In the genomic region with DNA sequence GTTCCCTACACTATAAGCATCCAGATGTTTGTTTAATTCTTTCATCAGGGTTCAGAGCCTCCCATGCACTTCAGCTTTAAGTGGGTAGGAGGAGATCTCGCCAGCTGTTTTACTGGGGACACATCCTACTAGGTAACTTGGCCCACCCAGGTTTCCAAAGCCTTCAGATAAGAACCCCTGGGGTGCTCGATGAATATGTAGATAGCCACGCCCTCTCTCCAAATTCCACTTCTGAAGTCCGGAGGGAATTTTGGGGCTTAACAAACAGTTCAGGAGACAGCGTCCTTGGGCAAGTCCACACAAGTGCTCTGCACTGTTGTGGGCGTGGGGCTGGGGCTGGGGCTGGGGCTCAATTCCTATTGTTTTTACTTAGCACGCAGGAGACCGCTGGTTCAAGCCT, we compare ENCODE assay signal across 25 mouse cellular contexts. TPM values are rescaled to one million over a fixed set of nuclear protein-coding genes. Genes with fewer than 3 reads are reported as not detected.
"Had no signal": no experiment of that assay in that cellular context is flagged by ENCODE, and none has a peak within 500 bp of the region (broad histone marks: within the 10 kb centered on the region; RNA-seq: fewer than 3 reads in every experiment).

No protein-coding gene starts in this region.

- DNase-seq: kidney, adult 11 months; kidney, adult 8-10 months; kidney, postnatal 10 days; kidney, postnatal 4 days; lung, adult 2 months; right cerebral cortex, adult 18-20 months; right cerebral cortex, postnatal 14 days; right cerebral cortex, postnatal 4 days; thymus, adult 2 months; thymus, postnatal 14 days; thymus, postnatal 4 days had no signal

- H3K4me2 ChIP-seq: kidney, embryonic 15.5 days; liver, embryonic 12.5 days; liver, embryonic 15.5 days; midbrain, embryonic 12.5 days; midbrain, embryonic 15.5 days; neural tube, embryonic 12.5 days; neural tube, embryonic 15.5 days had no signal

- H3K27ac ChIP-seq: kidney, embryonic 15.5 days; left cerebral cortex, adult 2 months; liver, embryonic 12.5 days; liver, embryonic 15.5 days; macrophage; midbrain, embryonic 12.5 days; midbrain, embryonic 15.5 days; neural tube, embryonic 12.5 days; neural tube, embryonic 15.5 days; stomach, postnatal 0 days had no signal

- H3K4me3 ChIP-seq: kidney, embryonic 15.5 days; left cerebral cortex, adult 2 months; liver, embryonic 12.5 days; liver, embryonic 15.5 days; midbrain, embryonic 12.5 days; midbrain, embryonic 15.5 days; neural tube, embryonic 12.5 days; neural tube, embryonic 15.5 days had no signal

- ATAC-seq: liver, embryonic 12.5 days; lung, postnatal 0 days; midbrain, embryonic 15.5 days had no signal

- H3K9ac ChIP-seq: kidney, embryonic 15.5 days; liver, embryonic 12.5 days; liver, embryonic 15.5 days; midbrain, embryonic 12.5 days; midbrain, embryonic 15.5 days; neural tube, embryonic 12.5 days; neural tube, embryonic 15.5 days had no signal

- H3K36me3 ChIP-seq: kidney, embryonic 15.5 days; liver, embryonic 12.5 days; liver, embryonic 15.5 days; midbrain, embryonic 12.5 days; midbrain, embryonic 15.5 days; neural tube, embryonic 12.5 days; neural tube, embryonic 15.5 days had no signal

- H3K9me3 ChIP-seq: kidney, embryonic 15.5 days; liver, embryonic 12.5 days; liver, embryonic 15.5 days; midbrain, embryonic 12.5 days; midbrain, embryonic 15.5 days; neural tube, embryonic 12.5 days; neural tube, embryonic 15.5 days had no signal

RNA-seq across cellular contexts. Expression of a gene that starts 1.9 kb away (rescaled TPM):
- total RNA-seq: left cerebral cortex, adult 2 months; megakaryocyte, adult 5-6 weeks had no signal
- polyA plus RNA-seq: limb, embryonic 11.5 days; macrophage; midbrain, embryonic 12.5 days; neural tube, embryonic 12.5 days; stomach, embryonic 14.5 days; stomach, postnatal 0 days had no signal
